Mouse (Mus musculus) megakaryocyte, embryonic 14.5 days (primary cell): Measurements from ENCODE around the gene Kremen2.

Experiments
- FLI1 ChIP-seq: IDR thresholded peaks from 2 replicates; pipeline ENCODE4 v1.6.1; 2012; ENCODE audit warnings: low read length, inconsistent platforms, mixed read lengths
- GATA1 ChIP-seq: IDR thresholded peaks from 3 replicates; pipeline ENCODE4 v1.6.1; 2012; ENCODE audit warnings: mixed read lengths, low read length, inconsistent platforms, borderline replicate concordance

DNA sequence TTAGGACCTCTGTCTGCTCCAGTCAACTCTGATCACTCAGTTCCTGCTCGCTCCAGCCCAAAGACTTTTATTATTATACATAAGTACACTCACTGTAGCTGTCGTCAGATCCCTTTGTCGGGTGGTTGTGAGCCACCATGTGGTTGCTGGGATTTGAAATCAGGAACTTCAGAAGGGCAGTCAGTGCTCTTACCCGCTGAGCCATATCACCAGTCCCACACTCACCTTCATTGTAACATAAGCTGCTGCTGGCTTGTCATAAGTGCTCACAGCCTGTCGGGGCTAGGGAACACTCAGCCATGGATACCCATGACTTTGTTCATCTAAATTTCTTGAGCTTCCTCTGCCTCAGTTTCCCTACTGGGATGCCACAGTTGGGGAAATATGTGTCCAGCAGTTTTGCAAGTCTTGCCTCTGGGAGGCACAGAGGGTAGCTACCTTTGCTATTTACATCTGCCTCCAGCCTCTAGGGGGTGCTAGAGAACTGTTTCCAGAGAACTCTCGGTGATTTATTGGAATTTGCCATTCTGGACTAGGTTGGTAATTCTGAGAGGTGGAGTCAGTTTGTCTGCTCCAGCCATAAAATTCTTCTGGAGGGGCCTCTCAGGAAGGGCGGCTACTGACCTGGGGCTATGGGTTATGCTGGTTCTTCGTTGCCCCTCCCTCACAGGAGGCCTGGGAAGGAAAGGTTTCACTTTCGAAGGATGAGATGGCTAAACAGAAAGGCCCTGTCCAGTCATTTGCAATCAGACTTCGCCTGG lies 3.2 kb upstream of the Kremen2 start:
- TF ChIP-seq GATA1 (no peak), FLI1 (no peak)
